Mouse (Mus musculus) MEL (cell line): ENCODE results near the gene Rfx2. TPM values are rescaled to one million over a fixed set of nuclear protein-coding genes. Genes with fewer than 3 reads are reported as not detected.

Source experiments
- DNase-seq: peaks from one replicate; pipeline ENCODE4 v3.0.0; 2011; ENCODE audit warnings: low read depth, low spot score
- H3K27ac ChIP-seq: 2 replicates; pipeline ENCODE4 v1.5.1; 2012; ENCODE audit warnings: low read depth, mild to moderate bottlenecking, control low read depth, low read length, moderate library complexity; ENCODE audit not compliant: control insufficient read depth
- H3K27me3 ChIP-seq, 2 experiments: fragments of 150-350 bp in 1 of 2; sonication (generic) in 1 of 2; 2 replicates each; pipeline ENCODE4 v1.6.1; 2012; ENCODE audit warnings: low read length in 2 of 2, mild to moderate bottlenecking in 2 of 2, improper control_type of control experiment in 1 of 2, moderate library complexity in 1 of 2; ENCODE audit not compliant: insufficient read depth in 2 of 2, control insufficient read depth in 1 of 2
- H3K36me3 ChIP-seq, 2 experiments: 2 replicates each; pipeline ENCODE4 v1.6.1; 2012 to 2014; ENCODE audit warnings: low read length in 2 of 2, improper control_type of control experiment in 1 of 2, inconsistent platforms in 1 of 2, mild to moderate bottlenecking in 1 of 2; ENCODE audit not compliant: insufficient read depth in 2 of 2, control insufficient read depth in 1 of 2
- H3K4me1 ChIP-seq, 2 experiments: fragments of 150-350 bp in 1 of 2; sonication (generic) in 1 of 2; 2 replicates each; pipeline ENCODE4 v1.6.1; 2012; ENCODE audit warnings: low read length in 2 of 2, improper control_type of control experiment in 1 of 2, mild to moderate bottlenecking in 1 of 2; ENCODE audit not compliant: insufficient read depth in 2 of 2, control insufficient read depth in 1 of 2
- H3K4me3 ChIP-seq, 2 experiments: fragments of 150-350 bp in 1 of 2; sonication (generic) in 1 of 2; 2 replicates each; pipeline ENCODE4 v1.5.1; 2012; ENCODE audit warnings: low read depth in 2 of 2, low read length in 2 of 2, mild to moderate bottlenecking in 2 of 2, moderate library complexity in 2 of 2, control low read depth in 1 of 2, improper control_type of control experiment in 1 of 2; ENCODE audit not compliant: control insufficient read depth in 1 of 2, insufficient read depth in 1 of 2
- H3K79me2 ChIP-seq: 2 replicates; pipeline ENCODE4 v1.6.1; 2012; ENCODE audit warnings: mild to moderate bottlenecking, low read length, moderate library complexity; ENCODE audit not compliant: control insufficient read depth, poor library complexity, insufficient read depth
- H3K9ac ChIP-seq: 2 replicates; pipeline ENCODE4 v1.6.1; 2012; ENCODE audit warnings: low read depth, mild to moderate bottlenecking, control low read depth, low read length, moderate library complexity; ENCODE audit not compliant: control insufficient read depth, poor library complexity, severe bottlenecking
- H3K9me3 ChIP-seq: fragments of 150-350 bp; sonication (generic); replicated peaks from 2 replicates; pipeline ENCODE4 v1.6.1; 2012; ENCODE audit warnings: mild to moderate bottlenecking, low read length, improper control_type of control experiment, moderate library complexity; ENCODE audit not compliant: insufficient read depth
- CHD1 ChIP-seq: IDR thresholded peaks from 2 replicates; pipeline ENCODE4 v1.6.1; 2012; ENCODE audit warnings: low read depth, mild to moderate bottlenecking, inconsistent platforms, low read length, improper control_type of control experiment
- CHD2 ChIP-seq: IDR thresholded peaks from 2 replicates; pipeline ENCODE4 v1.6.1; 2011; ENCODE audit warnings: low read length, improper control_type of control experiment
- E2F4 ChIP-seq: IDR thresholded peaks from 2 replicates; pipeline ENCODE4 v1.6.1; 2011; ENCODE audit warnings: low read depth, low read length, improper control_type of control experiment, borderline replicate concordance
- ELF1 ChIP-seq: IDR thresholded peaks from 2 replicates; pipeline ENCODE4 v1.6.1; 2014; ENCODE audit warnings: low read depth, mild to moderate bottlenecking, inconsistent platforms, low read length, improper control_type of control experiment, moderate library complexity
- ETS1 ChIP-seq: IDR thresholded peaks from 2 replicates; pipeline ENCODE4 v1.6.1; 2012; ENCODE audit warnings: low read depth, mild to moderate bottlenecking, inconsistent platforms, low read length, improper control_type of control experiment, moderate library complexity
- GATA1 ChIP-seq: IDR thresholded peaks from 2 replicates; pipeline ENCODE4 v1.6.1; 2011; ENCODE audit warnings: low read depth, low read length, improper control_type of control experiment
- HCFC1 ChIP-seq: IDR thresholded peaks from 2 replicates; pipeline ENCODE4 v1.6.1; 2012; ENCODE audit warnings: low read depth, mild to moderate bottlenecking, inconsistent platforms, low read length, improper control_type of control experiment, moderate library complexity
- KAT2A ChIP-seq: conservative IDR thresholded peaks from 2 replicates; pipeline ENCODE4 v1.6.1; 2012; ENCODE audit warnings: low read depth, low read length, improper control_type of control experiment, inconsistent platforms
- MAZ ChIP-seq: IDR thresholded peaks from 2 replicates; pipeline ENCODE4 v1.6.1; 2012; ENCODE audit warnings: low read depth, mild to moderate bottlenecking, inconsistent platforms, low read length, improper control_type of control experiment
- MYB ChIP-seq: IDR thresholded peaks from 2 replicates; pipeline ENCODE4 v1.6.1; 2011; ENCODE audit warnings: mild to moderate bottlenecking, low read depth, low read length, improper control_type of control experiment
- NELFE ChIP-seq: IDR thresholded peaks from 2 replicates; pipeline ENCODE4 v1.6.1; 2011; ENCODE audit warnings: low read depth, low read length, improper control_type of control experiment
- POLR2AphosphoS2 ChIP-seq: IDR thresholded peaks from 2 replicates; pipeline ENCODE4 v1.6.1; 2011; ENCODE audit warnings: low read length, improper control_type of control experiment
- POLR2AphosphoS5 ChIP-seq: IDR thresholded peaks from 2 replicates; pipeline ENCODE4 v1.6.1; 2012; ENCODE audit warnings: low read depth, borderline replicate concordance, mild to moderate bottlenecking, inconsistent platforms, low read length, moderate library complexity, mixed read lengths
- RAD21 ChIP-seq: IDR thresholded peaks from 2 replicates; pipeline ENCODE4 v1.6.1; 2011; ENCODE audit warnings: mild to moderate bottlenecking, low read depth, low read length, improper control_type of control experiment
- RCOR1 ChIP-seq: IDR thresholded peaks from 2 replicates; pipeline ENCODE4 v1.6.1; 2012; ENCODE audit warnings: low read depth, mild to moderate bottlenecking, inconsistent platforms, low read length, improper control_type of control experiment
- TCF12 ChIP-seq: IDR thresholded peaks from 2 replicates; pipeline ENCODE4 v1.6.1; 2014; ENCODE audit warnings: low read depth, mild to moderate bottlenecking, inconsistent platforms, low read length, improper control_type of control experiment, moderate library complexity
- USF1 ChIP-seq: IDR thresholded peaks from 2 replicates; pipeline ENCODE4 v1.6.1; 2014; ENCODE audit warnings: low read depth, mild to moderate bottlenecking, inconsistent platforms, low read length, improper control_type of control experiment, moderate library complexity
- USF2 ChIP-seq, 2 experiments: IDR thresholded peaks; 2 replicates each; pipeline ENCODE4 v1.6.1; 2011 to 2012; ENCODE audit warnings: improper control_type of control experiment in 2 of 2, low read length in 2 of 2, borderline replicate concordance in 1 of 2, inconsistent platforms in 1 of 2, low read depth in 1 of 2, mild to moderate bottlenecking in 1 of 2; ENCODE audit not compliant: insufficient read depth in 1 of 2
- ZC3H11A ChIP-seq: IDR thresholded peaks from 2 replicates; pipeline ENCODE4 v1.6.1; 2012; ENCODE audit warnings: low read depth, mild to moderate bottlenecking, inconsistent platforms, low read length, improper control_type of control experiment
- ZKSCAN1 ChIP-seq: IDR thresholded peaks from 2 replicates; pipeline ENCODE4 v1.6.1; 2012; ENCODE audit warnings: low read depth, mild to moderate bottlenecking, inconsistent platforms, low read length, improper control_type of control experiment, moderate library complexity
- ZMIZ1 ChIP-seq: IDR thresholded peaks from 2 replicates; pipeline ENCODE4 v1.6.1; 2012; ENCODE audit warnings: low read depth, mild to moderate bottlenecking, inconsistent platforms, low read length, improper control_type of control experiment, moderate library complexity
- ZNF384 ChIP-seq: IDR thresholded peaks from 2 replicates; pipeline ENCODE4 v1.6.1; 2012; ENCODE audit warnings: low read depth, mild to moderate bottlenecking, inconsistent platforms, low read length, improper control_type of control experiment
- polyA plus RNA-seq, 2 experiments: library from polyadenylated mRNA; stranded (reverse) in 1 of 2; unstranded in 1 of 2; fragments of >175 nt in 1 of 2; fragments of >200 nt in 1 of 2; gene quantifications; 2 replicates each; pipeline versions ENCODE4 v1.2.1 to v1.2.4; 2012; ENCODE audit warnings: low replicate concordance in 2 of 2, low read depth in 1 of 2; ENCODE audit not compliant: insufficient read length in 2 of 2, insufficient read depth in 1 of 2, missing spikeins in 1 of 2
- total RNA-seq: library from RNA; depleted of rRNA; stranded (reverse); fragments of 300-350 nt; gene quantifications from 2 replicates; pipeline ENCODE4 v1.2.3, GENCODE M21; 2012

Rfx2 gene
- total and polyA plus RNA-seq, 3 experiments = 7.5 to 29.2 TPM; not detected in 1

- Histone ChIP-seq H3K27me3 (peaks cover 0 to 1% of the 10 kb centered on the region in 2 experiments; a peak in 3 of 4 replicates), H3K4me3 (no peak overlapping the region), H3K4me1 (no peaks in the 10 kb centered on the region), H3K27ac (no peak overlapping the region), H3K9ac (no peak overlapping the region), H3K9me3 (no peaks in the 10 kb centered on the region), H3K79me2 (no peaks in the 10 kb centered on the region), H3K36me3 (no peaks in the 10 kb centered on the region)
- TF ChIP-seq TCF12 (no peak), E2F4 (no peak), POLR2AphosphoS2 (no peak), ELF1 (no peak), NELFE (no peak), MYB (no peak), USF1 (no peak), ZKSCAN1 (no peak), USF2 (IDR thresholded peaks at IDR 0.05; ENCODE audit: borderline replicate concordance in 1 of 2, insufficient read depth in 1 of 2, low read depth in 1 of 2, low read length in 2 of 2) (no peak), ZC3H11A (no peak), CHD2 (no peak), RAD21 (no peak), ZNF384 (no peak), POLR2AphosphoS5 (no peak), KAT2A (no peak), RCOR1 (no peak), GATA1 (no peak), CHD1 (no peak), ETS1 (no peak), HCFC1 (no peak)
- DNase-seq = no peak
Observed at GRCm38 (mm10) chr17:56729656-56730055, 101.2 kb downstream of the Rfx2 start.

DNA sequence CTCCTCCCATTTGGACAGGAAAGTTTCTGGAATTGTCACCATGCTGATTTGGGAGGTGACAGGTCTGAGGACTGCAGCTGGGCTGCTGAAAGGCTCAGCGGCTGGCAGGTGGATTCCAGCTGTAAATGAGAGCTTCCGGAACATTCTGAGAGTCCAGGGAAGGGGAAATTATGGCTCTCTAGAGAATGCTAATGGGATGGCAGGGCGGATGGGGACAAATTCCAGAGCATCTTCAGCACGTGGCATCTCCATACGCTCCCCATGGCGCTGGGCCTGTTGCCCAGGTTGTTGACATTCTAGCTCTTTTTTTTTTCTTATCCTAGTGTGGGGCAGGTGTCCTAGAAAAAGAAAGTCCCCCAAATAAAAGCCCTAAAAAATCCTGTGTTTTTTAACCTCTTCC lies 101.7 kb downstream of the Rfx2 start:
- Histone ChIP-seq H3K9me3 (no peaks in the 10 kb centered on the region), H3K27ac (no peak overlapping the region)
- no peak for TF ChIP-seq ZMIZ1
- TF ChIP-seq RCOR1 = no peak
- TF ChIP-seq MAZ = no peak
- TF ChIP-seq, all 39 proteins: peak for 0
- H3K4me1 ChIP-seq = no peaks in the 10 kb centered on the region
- peaks cover 0 to 1% of the 10 kb centered on the region in 2 experiments; a peak in 3 of 4 replicates for H3K27me3 ChIP-seq
- H3K36me3 ChIP-seq = no peaks in the 10 kb centered on the region
- no peak for DNase-seq
- H3K79me2 ChIP-seq = no peaks in the 10 kb centered on the region
- no peak overlapping the region for H3K9ac ChIP-seq
- H3K4me3 ChIP-seq = no peak overlapping the region
